Mouse (Mus musculus) activated CD4-positive, CD25-positive, alpha-beta regulatory T cell, adult 9 weeks (primary cell): ENCODE data around the gene Olfr466. TPM values are rescaled to one million over a fixed set of nuclear protein-coding genes. Genes with fewer than 3 reads are reported as not detected.

Experiments
- polyA plus RNA-seq: library from polyadenylated mRNA; unstranded; fragments of 100-300 nt; shearing (Covaris generic); gene quantifications from one replicate; pipeline ENCODE4 v1.2.1, GENCODE M21; 2017

Olfr466 gene
- not detected for polyA plus RNA-seq

DNA sequence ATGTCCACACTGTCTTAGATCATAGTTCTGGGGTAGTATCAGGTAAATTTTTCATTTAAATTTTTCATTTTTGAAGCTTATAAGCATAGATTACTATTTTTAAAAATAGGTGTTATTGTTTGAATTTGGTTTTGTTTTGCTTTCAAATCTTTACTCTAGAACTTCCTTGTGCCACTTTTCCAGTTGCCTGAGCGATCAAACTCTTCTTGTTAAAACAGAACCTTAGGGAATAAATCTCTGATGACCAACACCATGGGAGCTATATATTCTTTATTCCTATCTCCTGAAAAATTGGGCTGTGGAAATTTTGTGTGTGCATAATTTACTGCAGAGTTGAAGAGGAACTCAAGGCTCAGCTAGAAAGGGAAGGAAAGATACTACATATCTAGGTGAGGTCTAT, at the start of gene Olfr466:
TSS of gene Olfr466 (plus strand) at position 301 of the 400 bp plus-strand sequence.

GRCm38 (mm10) chr13:65112459-65113110, 37.5 kb upstream of the Olfr466 start, which contains the start of gene Mfsd14b:
Mfsd14b (minus strand) TSS chr13:65112975.

DNA sequence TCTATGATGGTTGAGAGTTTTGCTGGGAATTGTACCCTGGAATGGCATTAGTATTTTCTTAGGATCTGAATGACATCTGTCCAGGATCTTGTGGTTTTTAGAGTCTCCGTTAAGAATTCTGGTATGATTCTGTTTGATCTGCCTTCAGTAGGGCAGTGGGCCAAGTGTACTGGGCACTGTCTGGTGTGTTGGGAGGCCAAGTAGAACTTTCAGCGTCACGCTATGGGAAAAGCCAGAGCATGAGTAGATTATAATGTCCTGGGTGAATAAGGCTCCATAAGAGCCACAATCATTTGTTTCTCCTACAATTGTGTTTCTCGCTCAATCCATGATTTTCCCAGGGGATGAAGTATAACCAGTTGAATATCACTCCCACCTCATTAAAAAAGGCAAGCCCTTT, 12.3 kb upstream of the Olfr466 start, which contains the start of gene Olfr465-ps1:
TSS of gene Olfr465-ps1 (plus strand) at position 301 of the 400 bp plus-strand sequence.

Other genes with a start within 250 kb of the Olfr466 start
- not detected for gene Cntnap3, start 246.3 kb upstream of the Olfr466 start, polyA plus RNA-seq
- gene Spata31, start 232.8 kb upstream of the Olfr466 start, polyA plus RNA-seq = not detected
- gene Spata31d1c, start 117.2 kb upstream of the Olfr466 start, polyA plus RNA-seq = not detected
- not detected for gene Prss47, start 97.5 kb upstream of the Olfr466 start, polyA plus RNA-seq
- gene Mfsd14b, start 37.3 kb upstream of the Olfr466 start, polyA plus RNA-seq = 22.2 TPM
- gene Olfr465-ps1, start 12.2 kb upstream of the Olfr466 start, polyA plus RNA-seq = not detected
- not detected for gene Nlrp4f, start 55.7 kb downstream of the Olfr466 start, polyA plus RNA-seq
- gene Gm10775, start 109.3 kb downstream of the Olfr466 start, polyA plus RNA-seq = not detected
- gene Zfp369, start 128.6 kb downstream of the Olfr466 start, polyA plus RNA-seq = 21.5 TPM